Mouse (Mus musculus): ENCODE measurements around the gene Stab1. TPM values are rescaled to one million over a fixed set of nuclear protein-coding genes. Genes with fewer than 3 reads are reported as not detected.

Stab1 gene
- polyA plus RNA-seq, 1 experiment from 2014 or later = 42.5 TPM

GRCm38 (mm10) chr14:31172781-31173455 lies 4.5 kb upstream of the Stab1 start:
- H3K4me1 ChIP-seq (ENCODE audit: insufficient read depth) = 0 out of 2 replicates have a peak, but pooled peaks cover 3% of the 10 kb centered on the region
- H3K27me3 ChIP-seq (ENCODE audit: insufficient read depth, low read length) = no peaks in the 10 kb centered on the region
- H3K4me3 ChIP-seq (ENCODE audit: low read depth, low read length) = no peak overlapping the region
- H3K27ac ChIP-seq (ENCODE audit: low read depth) = peak overlapping the region; percentile 48; the same call in 1 of the 2 replicates
- DNase-seq = peak; percentile 41
- H3K4me2 ChIP-seq (ENCODE audit: low read depth, low read length) = no peak overlapping the region
- H3K36me3 ChIP-seq (replicated peaks; ENCODE audit: insufficient read depth, low read length) = peaks cover 78% of the 10 kb centered on the region
- no peak overlapping the region for H3K9ac ChIP-seq (replicated peaks)
- TF ChIP-seq EP300 (IDR thresholded peaks at IDR 0.05; ENCODE audit: low read depth) (peak; percentile 54; the same call in 1 of the 2 replicates), CTCF (IDR thresholded peaks at IDR 0.05; ENCODE audit: low read depth) (no peak)
- no peaks in the 10 kb centered on the region for H3K9me3 ChIP-seq (ENCODE audit: low read length)
- 73% methylated on average over 18 of the region's 18 CpGs for WGBS (ENCODE audit: insufficient replicate concordance)
- ATAC-seq = peak; percentile 65

GRCm38 (mm10) chr14:31171821-31172220 lies 3.4 kb upstream of the Stab1 start:
- DNase-seq (no peak), ATAC-seq (no peak)
- H3K27me3 ChIP-seq (ENCODE audit: insufficient read depth, low read length) = no peaks in the 10 kb centered on the region
- TF ChIP-seq EP300 (IDR thresholded peaks at IDR 0.05; ENCODE audit: low read depth) (no peak), CTCF (IDR thresholded peaks at IDR 0.05; ENCODE audit: low read depth) (no peak)
- WGBS (ENCODE audit: insufficient replicate concordance) = 90% methylated on average over 15 of the region's 15 CpGs
- no peak overlapping the region for H3K27ac ChIP-seq (ENCODE audit: low read depth)
- H3K4me3 ChIP-seq (ENCODE audit: low read depth, low read length) = no peak overlapping the region
- H3K4me1 ChIP-seq (ENCODE audit: insufficient read depth) = 0 out of 2 replicates have a peak, but pooled peaks cover 4% of the 10 kb centered on the region
- no peak overlapping the region for H3K9ac ChIP-seq (replicated peaks)
- H3K36me3 ChIP-seq (replicated peaks; ENCODE audit: insufficient read depth, low read length) = peaks cover 67% of the 10 kb centered on the region
- no peak overlapping the region for H3K4me2 ChIP-seq (ENCODE audit: low read depth, low read length)
- no peaks in the 10 kb centered on the region for H3K9me3 ChIP-seq (ENCODE audit: low read length)

- H3K4me1 ChIP-seq (ENCODE audit: insufficient read depth) = peaks cover 8% of the 10 kb centered on the region; the same call in 1 of the 2 replicates
- no peak overlapping the region for H3K4me2 ChIP-seq (ENCODE audit: low read depth, low read length)
- DNase-seq (no peak), ATAC-seq (no peak)
- no peak overlapping the region for H3K4me3 ChIP-seq (ENCODE audit: low read depth, low read length)
- no peak overlapping the region for H3K9ac ChIP-seq (replicated peaks)
- H3K36me3 ChIP-seq (replicated peaks; ENCODE audit: insufficient read depth, low read length) = peaks cover 62% of the 10 kb centered on the region
- TF ChIP-seq CTCF (IDR thresholded peaks at IDR 0.05; ENCODE audit: low read depth) = no peak
- TF ChIP-seq EP300 (IDR thresholded peaks at IDR 0.05; ENCODE audit: low read depth) = no peak
- no peaks in the 10 kb centered on the region for H3K27me3 ChIP-seq (ENCODE audit: insufficient read depth, low read length)
- H3K9me3 ChIP-seq (ENCODE audit: low read length) = no peaks in the 10 kb centered on the region
- WGBS (ENCODE audit: insufficient replicate concordance) = 79% methylated on average over 11 of the region's 11 CpGs
- H3K27ac ChIP-seq (ENCODE audit: low read depth) = no peak overlapping the region
Measured at GRCm38 (mm10) chr14:31171386-31171785, 2.9 kb upstream of the Stab1 start.

- WGBS (ENCODE audit: insufficient replicate concordance) = 73% methylated on average over 13 of the region's 13 CpGs
- no peak overlapping the region for H3K4me2 ChIP-seq (ENCODE audit: low read depth, low read length)
- TF ChIP-seq CTCF (IDR thresholded peaks at IDR 0.05; ENCODE audit: low read depth) (no peak), EP300 (IDR thresholded peaks at IDR 0.05; ENCODE audit: low read depth) (no peak)
- no peaks in the 10 kb centered on the region for H3K9me3 ChIP-seq (ENCODE audit: low read length)
- no peak overlapping the region for H3K9ac ChIP-seq (replicated peaks)
- H3K4me3 ChIP-seq (ENCODE audit: low read depth, low read length) = no peak overlapping the region
- no peaks in the 10 kb centered on the region for H3K27me3 ChIP-seq (ENCODE audit: insufficient read depth, low read length)
- H3K36me3 ChIP-seq (replicated peaks; ENCODE audit: insufficient read depth, low read length) = peaks cover 58% of the 10 kb centered on the region
- ATAC-seq (no peak), DNase-seq (no peak)
- no peak overlapping the region for H3K27ac ChIP-seq (ENCODE audit: low read depth)
- H3K4me1 ChIP-seq (ENCODE audit: insufficient read depth) = peaks cover 10% of the 10 kb centered on the region; the same call in 1 of the 2 replicates
Measured at GRCm38 (mm10) chr14:31170963-31171362, 2.5 kb upstream of the Stab1 start.

GRCm38 (mm10) chr14:31169508-31169907 lies 1.1 kb upstream of the Stab1 start:
- Histone ChIP-seq H3K4me1 (ENCODE audit: insufficient read depth) (peaks cover 18% of the 10 kb centered on the region), H3K4me2 (ENCODE audit: low read depth, low read length) (no peak overlapping the region), H3K4me3 (ENCODE audit: low read depth, low read length) (no peak overlapping the region), H3K27ac (ENCODE audit: low read depth) (no peak overlapping the region), H3K36me3 (replicated peaks; ENCODE audit: insufficient read depth, low read length) (peaks cover 43% of the 10 kb centered on the region), H3K9me3 (ENCODE audit: low read length) (no peaks in the 10 kb centered on the region), H3K27me3 (ENCODE audit: insufficient read depth, low read length) (no peaks in the 10 kb centered on the region), H3K9ac (replicated peaks) (no peak overlapping the region)
- DNase-seq (no peak), ATAC-seq (no peak)
- TF ChIP-seq CTCF (IDR thresholded peaks at IDR 0.05; ENCODE audit: low read depth) (no peak), EP300 (IDR thresholded peaks at IDR 0.05; ENCODE audit: low read depth) (no peak)
- WGBS (ENCODE audit: insufficient replicate concordance) = 35% methylated on average over 6 of the region's 6 CpGs

GRCm38 (mm10) chr14:31166827-31167226 lies 1.6 kb downstream of the Stab1 start:
- Histone ChIP-seq H3K27ac (ENCODE audit: low read depth) (peak overlapping the region; percentile 69), H3K9me3 (ENCODE audit: low read length) (no peaks in the 10 kb centered on the region), H3K27me3 (ENCODE audit: insufficient read depth, low read length) (no peaks in the 10 kb centered on the region), H3K9ac (replicated peaks) (peak overlapping the region; percentile 50), H3K36me3 (replicated peaks; ENCODE audit: insufficient read depth, low read length) (peaks cover 17% of the 10 kb centered on the region), H3K4me3 (ENCODE audit: low read depth, low read length) (peak overlapping the region; percentile 24), H3K4me1 (ENCODE audit: insufficient read depth) (peaks cover 37% of the 10 kb centered on the region), H3K4me2 (ENCODE audit: low read depth, low read length) (peak overlapping the region; percentile 44; the same call in 1 of the 2 replicates)
- 61% methylated on average over 9 of the region's 9 CpGs for WGBS (ENCODE audit: insufficient replicate concordance)
- no peak for DNase-seq
- TF ChIP-seq CTCF (IDR thresholded peaks at IDR 0.05; ENCODE audit: low read depth) (no peak), EP300 (IDR thresholded peaks at IDR 0.05; ENCODE audit: low read depth) (no peak)
- no peak for ATAC-seq

Data from liver, postnatal 0 days (tissue).